Mouse (Mus musculus) kidney, adult 8-10 months (tissue): ENCODE data around the gene Plcxd2.

Source experiments
- DNase-seq, 2 experiments: peaks; one replicate each; pipeline ENCODE4 v3.0.0; 2022

Gene Plcxd2

GRCm38 (mm10) chr16:46010153-46010905, at the start of gene Plcxd2:
TSS of gene Plcxd2 (minus strand) at chr16:46010218.
- DNase-seq, result peak; percentile 96

- no peak for DNase-seq
Observed at GRCm38 (mm10) chr16:46046906-46047305, 36.9 kb upstream of the Plcxd2 start.

GRCm38 (mm10) chr16:46036261-46036660, 26.2 kb upstream of the Plcxd2 start:
- no peak for DNase-seq

- no peak for DNase-seq
Observed at GRCm38 (mm10) chr16:46033896-46034295, 23.9 kb upstream of the Plcxd2 start.

- no peak for DNase-seq
Observed at GRCm38 (mm10) chr16:46022958-46023491, 13.0 kb upstream of the Plcxd2 start.

- peak; percentile 63 to 64 for DNase-seq
Observed at GRCm38 (mm10) chr16:46022189-46022928, 12.3 kb upstream of the Plcxd2 start.

- DNase-seq, result peak; percentile 24 to 64
Observed at GRCm38 (mm10) chr16:46021302-46021701, 11.3 kb upstream of the Plcxd2 start.

- DNase-seq, result no peak
Observed at GRCm38 (mm10) chr16:46020396-46020795, 10.4 kb upstream of the Plcxd2 start.

GRCm38 (mm10) chr16:46019799-46020198, 9.8 kb upstream of the Plcxd2 start:
- DNase-seq, result no peak

GRCm38 (mm10) chr16:46019359-46019758, 9.3 kb upstream of the Plcxd2 start:
- no peak for DNase-seq

GRCm38 (mm10) chr16:46011696-46012095, 1.7 kb upstream of the Plcxd2 start:
- no peak for DNase-seq

GRCm38 (mm10) chr16:46010906-46011220, 845 bp upstream of the Plcxd2 start:
- peak; percentile 73 to 80 for DNase-seq

GRCm38 (mm10) chr16:46009717-46010116, 301 bp downstream of the Plcxd2 start:
- DNase-seq, result no peak

GRCm38 (mm10) chr16:46008766-46009165, 1.3 kb downstream of the Plcxd2 start:
- DNase-seq, result no peak

- peak in 1 of 2 experiments; percentile 26 for DNase-seq
Observed at GRCm38 (mm10) chr16:46008036-46008605, 1.9 kb downstream of the Plcxd2 start.

- no peak for DNase-seq
Observed at GRCm38 (mm10) chr16:46006261-46006660, 3.8 kb downstream of the Plcxd2 start.

- no peak for DNase-seq
Observed at GRCm38 (mm10) chr16:46001550-46002166, 8.4 kb downstream of the Plcxd2 start.

- DNase-seq, result no peak
Observed at GRCm38 (mm10) chr16:46000976-46001375, 9.0 kb downstream of the Plcxd2 start.

- no peak for DNase-seq
Observed at GRCm38 (mm10) chr16:45999374-46000191, 10.4 kb downstream of the Plcxd2 start.

GRCm38 (mm10) chr16:45998231-45998630, 11.8 kb downstream of the Plcxd2 start:
- no peak for DNase-seq

- no peak for DNase-seq
Observed at GRCm38 (mm10) chr16:45990901-45991676, 18.9 kb downstream of the Plcxd2 start.

- no peak for DNase-seq
Observed at GRCm38 (mm10) chr16:45986236-45986635, 23.8 kb downstream of the Plcxd2 start.
